Mouse (Mus musculus) stomach, embryonic 16.5 days (tissue): ENCODE measurements around the gene Tagln3. TPM values are rescaled to one million over a fixed set of nuclear protein-coding genes. Genes with fewer than 3 reads are reported as not detected.

ENCODE experiments used
- ATAC-seq: fragments of 200-750 bp; cut with Nextera tagmentation; 2 replicates; pipeline ENCODE4 v1.8.0; 2017; ENCODE audit warnings: moderate number of reproducible peaks, moderate TSS enrichment; ENCODE audit not compliant: insufficient read depth, low FRiP score
- H3K27ac ChIP-seq: fragments of 300-500 bp; sonication (generic); 2 replicates; pipeline ENCODE4 v1.5.1; 2014; ENCODE audit warnings: low read length
- H3K27me3 ChIP-seq: fragments of 300-500 bp; sonication (generic); 2 replicates; pipeline ENCODE4 v1.6.1; 2014; ENCODE audit warnings: low read length, control low read depth, mixed read lengths; ENCODE audit not compliant: control insufficient read depth, insufficient read depth
- H3K36me3 ChIP-seq: fragments of 300-500 bp; sonication (generic); 2 replicates; pipeline ENCODE4 v1.6.1; 2014; ENCODE audit warnings: low read length; ENCODE audit not compliant: control insufficient read depth, insufficient read depth
- H3K4me1 ChIP-seq: fragments of 300-500 bp; sonication (generic); 2 replicates; pipeline ENCODE4 v1.6.1; 2014; ENCODE audit warnings: low read length, control low read depth, mixed read lengths; ENCODE audit not compliant: control insufficient read depth, insufficient read depth
- H3K4me2 ChIP-seq: fragments of 300-500 bp; sonication (generic); 2 replicates; pipeline ENCODE4 v1.6.1; 2014; ENCODE audit warnings: low read depth, low read length, mixed read lengths
- H3K4me3 ChIP-seq: fragments of 300-500 bp; sonication (generic); replicated peaks from 2 replicates; pipeline ENCODE4 v1.5.1; 2014; ENCODE audit warnings: mild to moderate bottlenecking, low read length
- H3K9ac ChIP-seq: fragments of 300-500 bp; sonication (generic); 2 replicates; pipeline ENCODE4 v1.6.1; 2014; ENCODE audit warnings: low read length
- H3K9me3 ChIP-seq: fragments of 300-500 bp; sonication (generic); replicated peaks from 2 replicates; pipeline ENCODE4 v1.6.1; 2016; ENCODE audit warnings: low read length, control low read depth; ENCODE audit not compliant: control insufficient read depth
- WGBS: fragments of 180-500 bp; shearing (Covaris S2); extraction: QIAGEN DNeasy Blood & Tissue Kit; methylation state at CpG from one replicate; pipeline ENCODE4 v1.1.7; 2014; 5-methylcytosine and 5-hydroxymethylcytosine counted together
- polyA plus RNA-seq: library from polyadenylated mRNA; unstranded; fragments of >200 nt; fragmentation: Nextera tagmentation; extraction: Ambion mirVana; gene quantifications from 2 replicates; pipeline ENCODE4 v1.2.1, GENCODE M21; 2015

The Tagln3 gene
- polyA plus RNA-seq, 1 experiment from 2014 or later: 21.6 TPM

DNA sequence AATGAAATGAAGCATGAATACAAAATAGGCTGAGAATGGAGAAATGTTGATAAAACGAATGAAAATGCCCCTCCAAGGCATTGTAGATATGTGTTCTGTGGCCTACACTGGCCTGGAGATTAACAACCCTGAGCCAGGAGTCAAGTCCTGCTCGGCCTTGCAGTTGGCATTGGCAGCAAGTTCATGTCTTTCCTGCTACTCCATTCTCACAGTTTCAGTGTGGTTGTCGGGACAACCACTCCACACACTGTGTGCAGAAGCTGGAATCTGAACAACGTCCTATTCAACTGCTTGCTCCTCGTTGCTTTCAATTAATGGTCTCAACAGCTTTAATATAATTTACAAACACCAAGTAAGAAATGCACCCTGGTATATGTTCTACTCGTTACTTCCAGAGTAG, 26.4 kb downstream of the Tagln3 start:
- ATAC-seq: no peak
- H3K36me3 ChIP-seq: no peaks in the 10 kb centered on the region
- H3K4me3 ChIP-seq: no peak overlapping the region
- no peaks in the 10 kb centered on the region for H3K9me3 ChIP-seq
- no peak overlapping the region for H3K9ac ChIP-seq
- no peaks in the 10 kb centered on the region for H3K4me1 ChIP-seq
- no peak overlapping the region for H3K4me2 ChIP-seq
- H3K27me3 ChIP-seq: no peaks in the 10 kb centered on the region
- no peak overlapping the region for H3K27ac ChIP-seq
- WGBS: 75% methylated on average over 6 of the region's 6 CpGs

DNA sequence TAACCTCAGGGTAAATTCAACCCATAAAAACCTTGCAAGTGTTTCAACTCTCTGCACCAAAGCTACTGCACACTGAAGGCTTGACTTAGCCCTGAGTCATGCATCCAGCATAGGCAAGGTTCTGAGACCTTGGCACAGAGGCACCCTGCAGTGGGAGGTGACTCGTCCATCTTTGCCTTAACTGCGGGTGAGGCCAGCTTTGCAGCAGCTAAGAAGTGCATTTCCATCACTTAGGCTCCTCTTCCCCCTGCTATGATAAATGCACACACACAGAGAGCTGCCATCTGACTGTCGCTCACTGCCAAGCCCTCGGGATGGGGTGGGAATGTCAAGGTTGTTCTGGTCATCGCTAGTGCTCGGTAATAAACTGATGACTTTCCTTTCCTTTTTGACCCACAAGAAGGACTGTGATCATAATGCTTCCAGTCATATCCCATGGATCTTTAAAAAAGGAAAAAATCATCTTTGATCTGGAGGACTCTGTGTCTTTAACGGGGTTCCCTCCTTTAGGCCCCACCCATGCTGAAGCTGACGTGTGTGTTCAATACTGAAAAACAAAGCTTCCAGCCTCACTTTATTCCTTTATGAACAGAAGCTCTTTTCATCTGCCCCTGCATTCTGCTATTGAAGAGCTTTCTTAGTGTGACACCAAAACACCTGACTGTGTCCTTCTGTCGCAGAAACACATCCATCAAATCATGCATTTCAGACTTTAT, 28.8 kb downstream of the Tagln3 start:
- H3K4me2 ChIP-seq: no peak overlapping the region
- no peak overlapping the region for H3K27ac ChIP-seq
- H3K36me3 ChIP-seq: no peaks in the 10 kb centered on the region
- H3K27me3 ChIP-seq: no peaks in the 10 kb centered on the region
- no peak overlapping the region for H3K9ac ChIP-seq
- ATAC-seq: no peak
- no peak overlapping the region for H3K4me3 ChIP-seq
- no peaks in the 10 kb centered on the region for H3K9me3 ChIP-seq
- H3K4me1 ChIP-seq: no peaks in the 10 kb centered on the region
- 73% methylated on average over 9 of the region's 9 CpGs for WGBS

DNA sequence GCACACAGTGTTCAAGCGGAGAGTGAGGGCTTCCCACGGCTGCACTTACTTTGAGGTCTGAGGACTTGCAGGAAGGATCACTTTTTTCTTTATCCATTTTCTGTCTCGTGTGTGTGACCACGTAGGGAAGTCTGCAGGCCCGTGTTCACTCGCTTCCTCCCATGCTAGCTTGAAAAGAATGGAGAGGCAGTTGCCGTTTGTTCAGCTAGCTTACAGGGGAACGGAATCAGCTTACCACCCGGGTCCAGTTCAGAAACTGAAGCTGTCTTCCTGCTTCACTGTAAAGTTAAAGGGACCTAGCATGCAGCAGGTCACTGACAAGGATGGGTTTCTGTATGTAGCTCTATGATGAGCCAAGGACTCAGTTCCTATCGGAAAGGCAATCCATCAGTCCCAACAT, 30.9 kb downstream of the Tagln3 start, which contains the start of gene Tmprss7:
TSS of gene Tmprss7 (minus strand) at position 101 of the 400 bp plus-strand sequence.
- no peak for ATAC-seq
- Histone ChIP-seq H3K36me3 (no peaks in the 10 kb centered on the region), H3K4me2 (no peak within 1 kb of the TSS), H3K4me3 (no peak within 1 kb of the TSS), H3K9me3 (no peaks in the 10 kb centered on the region), H3K27ac (no peak within 1 kb of the TSS), H3K4me1 (peaks cover 3% of the 10 kb centered on the region; the same call in 1 of the 2 replicates), H3K9ac (no peak within 1 kb of the TSS), H3K27me3 (no peaks in the 10 kb centered on the region)
- WGBS: 65% methylated on average over 10 of the region's 10 CpGs

DNA sequence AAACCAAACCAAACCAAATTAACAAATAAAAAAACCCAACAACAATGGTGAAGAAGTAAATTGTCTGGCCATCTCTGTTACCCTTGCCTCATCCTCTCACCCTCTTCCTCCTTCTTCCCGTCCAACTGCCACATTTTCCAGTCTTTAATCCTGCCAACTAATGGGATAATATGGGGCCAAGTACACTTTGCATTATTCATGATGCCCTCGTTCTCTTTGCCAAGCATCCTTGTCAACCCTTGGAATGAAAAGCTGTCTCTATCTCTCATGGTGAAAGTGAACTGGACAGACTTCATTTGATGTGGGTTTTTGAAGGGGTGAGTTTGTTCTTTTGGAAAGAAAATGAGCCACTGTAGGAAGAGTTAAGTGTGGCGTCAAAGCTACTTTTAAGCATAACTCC, 31.6 kb downstream of the Tagln3 start:
- 77% methylated on average over 3 of the region's 3 CpGs for WGBS
- ATAC-seq: no peak

DNA sequence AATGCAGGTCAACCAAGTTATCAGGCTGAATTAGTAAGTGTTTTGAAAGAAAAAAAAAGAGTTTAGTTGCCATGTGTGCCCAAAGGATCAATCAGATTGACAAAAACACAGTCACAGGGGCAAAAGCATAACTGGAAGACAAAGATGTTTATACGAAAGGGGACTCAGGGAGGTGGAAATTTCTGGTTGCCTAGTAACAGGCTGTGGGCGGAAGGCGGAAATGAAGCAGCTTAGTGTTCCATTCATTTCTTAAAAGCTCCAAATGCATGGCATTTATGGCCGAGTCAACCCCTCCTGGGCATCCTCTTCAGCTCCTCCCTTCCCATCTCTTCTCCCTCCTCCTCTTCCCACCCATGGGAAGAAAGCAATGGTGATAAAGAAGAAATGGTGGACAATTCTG, 34.2 kb downstream of the Tagln3 start:
- H3K27me3 ChIP-seq: no peaks in the 10 kb centered on the region
- no peak overlapping the region for H3K27ac ChIP-seq
- H3K36me3 ChIP-seq: no peaks in the 10 kb centered on the region
- no peak overlapping the region for H3K9ac ChIP-seq
- 18% methylated on average over 4 of the region's 4 CpGs for WGBS
- ATAC-seq: no peak
- no peaks in the 10 kb centered on the region for H3K9me3 ChIP-seq
- H3K4me1 ChIP-seq: peaks cover 3% of the 10 kb centered on the region; the same call in 1 of the 2 replicates
- no peak overlapping the region for H3K4me2 ChIP-seq
- H3K4me3 ChIP-seq: no peak overlapping the region

More for the DNA sequence above, 31.6 kb downstream of the Tagln3 start:
- Histone ChIP-seq H3K4me2 (no peak overlapping the region), H3K27me3 (no peaks in the 10 kb centered on the region), H3K27ac (no peak overlapping the region), H3K4me1 (peaks cover 3% of the 10 kb centered on the region; the same call in 1 of the 2 replicates), H3K9ac (no peak overlapping the region), H3K4me3 (no peak overlapping the region), H3K9me3 (no peaks in the 10 kb centered on the region), H3K36me3 (no peaks in the 10 kb centered on the region)

DNA sequence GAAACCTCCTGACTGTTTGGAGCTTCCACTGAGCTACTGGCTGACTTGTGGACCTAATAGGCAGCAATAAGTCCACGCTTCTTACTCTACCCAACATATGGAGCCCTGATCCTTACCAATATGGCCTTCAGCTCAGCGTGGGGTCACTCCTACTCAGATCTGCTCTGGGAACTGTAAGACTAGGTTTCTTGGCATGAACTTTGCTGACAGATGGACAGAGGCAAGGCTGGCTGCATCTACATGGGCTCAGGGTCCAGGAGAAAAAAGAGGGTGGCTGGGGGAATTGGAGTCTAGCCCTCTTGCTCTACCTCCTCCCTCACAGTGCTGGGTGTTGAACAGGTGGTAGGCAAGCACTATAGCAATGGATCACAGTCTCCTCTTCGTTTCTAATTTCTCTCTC, 37.6 kb downstream of the Tagln3 start:
- no peak overlapping the region for H3K9ac ChIP-seq
- H3K4me2 ChIP-seq: no peak overlapping the region
- H3K4me3 ChIP-seq: no peak overlapping the region
- no peaks in the 10 kb centered on the region for H3K36me3 ChIP-seq
- no peaks in the 10 kb centered on the region for H3K27me3 ChIP-seq
- H3K4me1 ChIP-seq: peaks cover 3% of the 10 kb centered on the region; the same call in 1 of the 2 replicates
- WGBS: 81% methylated on average over 3 of the region's 3 CpGs
- no peak for ATAC-seq
- H3K27ac ChIP-seq: no peak overlapping the region
- H3K9me3 ChIP-seq: no peaks in the 10 kb centered on the region

DNA sequence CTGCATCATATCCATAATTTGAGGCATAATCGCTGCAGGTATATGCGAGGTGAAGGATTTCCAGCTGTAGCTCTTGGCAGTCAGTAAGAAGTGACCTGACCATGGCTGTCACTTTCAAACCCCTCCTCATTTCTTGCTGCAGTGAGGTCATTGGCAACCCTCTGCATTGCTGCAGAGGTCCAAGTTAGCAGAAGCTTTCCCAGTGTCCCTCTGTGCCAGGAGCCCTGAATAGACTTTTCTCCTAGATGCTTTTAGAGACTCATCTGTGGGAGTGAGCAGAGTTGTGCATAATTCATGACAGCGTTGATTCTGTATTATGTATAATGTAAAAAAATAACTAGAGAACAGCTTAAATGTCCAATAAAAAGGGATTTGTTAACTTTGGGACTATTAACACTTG, 39.1 kb downstream of the Tagln3 start:
- H3K9me3 ChIP-seq: no peaks in the 10 kb centered on the region
- H3K4me1 ChIP-seq: peaks cover 2% of the 10 kb centered on the region; the same call in 1 of the 2 replicates
- H3K27ac ChIP-seq: no peak overlapping the region
- no peaks in the 10 kb centered on the region for H3K27me3 ChIP-seq
- no peak overlapping the region for H3K4me3 ChIP-seq
- no peak overlapping the region for H3K9ac ChIP-seq
- no peak overlapping the region for H3K4me2 ChIP-seq
- no peak for ATAC-seq
- H3K36me3 ChIP-seq: no peaks in the 10 kb centered on the region
- 67% methylated on average over 3 of the region's 3 CpGs for WGBS

DNA sequence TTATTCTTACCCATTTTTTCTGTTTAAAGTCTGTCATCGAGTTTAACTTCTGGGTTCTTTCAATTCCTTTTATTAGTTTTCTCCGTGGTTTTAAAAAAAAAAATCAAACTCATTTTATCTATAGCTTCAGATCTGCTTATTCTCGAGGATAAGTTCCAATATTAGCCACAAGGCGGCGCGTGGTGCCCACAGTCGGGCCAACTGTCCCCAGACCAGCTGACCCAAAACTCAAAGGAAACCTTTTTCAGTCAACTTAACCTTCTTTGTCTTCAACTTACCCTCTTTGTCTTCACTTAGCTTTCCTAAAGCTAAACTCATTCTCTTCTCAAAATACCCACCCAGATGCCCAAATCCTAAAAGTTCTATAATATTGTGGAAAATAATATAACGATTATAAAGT, 39.6 kb downstream of the Tagln3 start:
- Histone ChIP-seq H3K27me3 (no peaks in the 10 kb centered on the region), H3K4me1 (no peaks in the 10 kb centered on the region), H3K9me3 (no peaks in the 10 kb centered on the region), H3K27ac (no peak overlapping the region), H3K36me3 (no peaks in the 10 kb centered on the region), H3K4me3 (no peak overlapping the region), H3K9ac (no peak overlapping the region), H3K4me2 (no peak overlapping the region)
- WGBS: 13% methylated on average over 8 of the region's 8 CpGs
- no peak for ATAC-seq

DNA sequence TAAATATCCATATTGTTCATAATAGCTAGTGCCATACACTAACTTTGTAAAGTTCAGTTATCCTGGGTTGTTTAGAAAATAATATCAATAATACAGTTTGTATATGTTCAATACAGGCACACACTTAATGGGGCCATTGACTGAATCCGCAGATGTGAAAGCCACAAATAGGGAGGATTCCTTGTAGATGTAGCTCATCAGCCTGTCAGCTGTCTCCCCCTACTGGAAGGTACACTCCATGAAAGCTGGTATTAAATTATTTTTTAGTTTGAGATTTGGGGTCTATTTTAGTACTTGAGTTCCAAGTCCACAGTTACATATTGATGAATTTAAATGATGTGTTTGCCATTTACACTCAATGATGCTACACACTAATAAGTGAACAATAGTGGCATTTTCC, 47.9 kb downstream of the Tagln3 start:
- Histone ChIP-seq H3K27ac (no peak overlapping the region), H3K4me1 (no peaks in the 10 kb centered on the region), H3K9ac (no peak overlapping the region), H3K27me3 (no peaks in the 10 kb centered on the region; the same call in 1 of the 2 replicates), H3K9me3 (no peaks in the 10 kb centered on the region), H3K4me2 (no peak overlapping the region), H3K36me3 (no peaks in the 10 kb centered on the region), H3K4me3 (no peak overlapping the region)
- 32% methylated on average over 1 of the region's 1 CpGs for WGBS
- no peak for ATAC-seq
